Mouse (Mus musculus) layer of hippocampus, adult 9-11 months (tissue): ENCODE data around the gene Kif23.

ENCODE experiments used
- DNase-seq: peaks from one replicate; pipeline ENCODE4 v3.0.0; 2022

Gene Kif23

GRCm38 (mm10) chr9:61945973-61946611 lies 482 bp downstream of the Kif23 start:
- DNase-seq: no peak

GRCm38 (mm10) chr9:61941054-61941453 lies 5.5 kb downstream of the Kif23 start:
- no peak for DNase-seq

- no peak for DNase-seq
Observed at GRCm38 (mm10) chr9:61933333-61933732, 13.2 kb downstream of the Kif23 start.

GRCm38 (mm10) chr9:61932009-61932408 lies 14.6 kb downstream of the Kif23 start:
- DNase-seq: no peak

GRCm38 (mm10) chr9:61925086-61925660 lies 21.4 kb downstream of the Kif23 start:
- DNase-seq: no peak

GRCm38 (mm10) chr9:61920331-61920730 lies 26.2 kb downstream of the Kif23 start:
- no peak for DNase-seq

GRCm38 (mm10) chr9:61919464-61919863 lies 27.1 kb downstream of the Kif23 start:
- DNase-seq: no peak

GRCm38 (mm10) chr9:61917436-61917835 lies 29.1 kb downstream of the Kif23 start:
- no peak for DNase-seq

GRCm38 (mm10) chr9:61916986-61917385 lies 29.6 kb downstream of the Kif23 start:
- no peak for DNase-seq

- DNase-seq: no peak
Observed at GRCm38 (mm10) chr9:61915393-61916005, 31.1 kb downstream of the Kif23 start.

GRCm38 (mm10) chr9:61914917-61915300 lies 31.7 kb downstream of the Kif23 start:
- no peak for DNase-seq

- DNase-seq: peak; percentile 97
Observed at GRCm38 (mm10) chr9:61914203-61914916, 32.2 kb downstream of the Kif23 start, which contains the start of gene Rplp1. TSS of gene Rplp1 (minus strand) at chr9:61914542.

GRCm38 (mm10) chr9:61911300-61912128 lies 35.1 kb downstream of the Kif23 start:
- no peak for DNase-seq

GRCm38 (mm10) chr9:61910526-61911256 lies 35.9 kb downstream of the Kif23 start:
- DNase-seq: no peak

- DNase-seq: no peak
Observed at GRCm38 (mm10) chr9:61909633-61910032, 36.9 kb downstream of the Kif23 start.

- DNase-seq: no peak
Observed at GRCm38 (mm10) chr9:61908832-61909407, 37.7 kb downstream of the Kif23 start.

GRCm38 (mm10) chr9:61908341-61908740 lies 38.2 kb downstream of the Kif23 start:
- DNase-seq: no peak

- no peak for DNase-seq
Observed at GRCm38 (mm10) chr9:61907621-61908295, 38.8 kb downstream of the Kif23 start.

GRCm38 (mm10) chr9:61906912-61907311 lies 39.7 kb downstream of the Kif23 start:
- no peak for DNase-seq

GRCm38 (mm10) chr9:61905576-61905975 lies 41.0 kb downstream of the Kif23 start:
- DNase-seq: no peak

- no peak for DNase-seq
Observed at GRCm38 (mm10) chr9:61904201-61904600, 42.4 kb downstream of the Kif23 start.
